Mouse (Mus musculus) cerebral cortex, adult 2 months (tissue): ENCODE data around the gene Tsen2.

Experiments used
- WGBS: fragments of 180-500 bp; shearing (Covaris S2); methylation state at CpG from one replicate; pipeline ENCODE4 v1.1.7; 2018; 5-methylcytosine and 5-hydroxymethylcytosine counted together

Gene Tsen2

GRCm38 (mm10) chr6:115538645-115539429, 5.6 kb upstream of the Tsen2 start:
- WGBS, result 20% methylated on average over 26 of the region's 26 CpGs

DNA sequence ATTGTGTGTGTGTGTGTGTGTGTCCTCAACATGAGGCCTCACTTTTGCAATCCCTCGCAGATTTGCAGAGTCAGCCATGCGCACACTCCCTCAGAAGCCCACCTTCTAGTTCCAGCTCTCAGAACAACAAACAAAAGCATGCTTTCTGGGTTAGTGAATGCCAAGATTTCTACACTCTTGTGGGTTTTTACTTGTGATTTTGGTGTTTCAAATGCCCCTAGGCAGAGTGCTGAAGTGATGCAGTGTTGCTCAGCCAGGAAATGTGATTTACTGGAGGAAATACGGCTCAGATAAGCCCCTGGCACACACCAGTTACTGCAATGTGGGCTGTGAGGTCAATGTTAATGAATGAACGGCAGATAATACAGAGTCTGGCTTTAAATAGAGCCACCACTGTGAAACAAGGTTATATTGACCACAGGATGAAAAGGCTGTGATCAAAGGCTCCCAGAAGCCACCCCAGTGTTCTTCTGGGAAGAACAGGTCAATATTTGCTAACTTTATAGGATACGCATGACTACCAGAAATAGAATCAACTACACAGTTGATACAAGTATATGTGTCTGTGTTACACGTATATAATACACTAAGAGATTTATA, 2.7 kb upstream of the Tsen2 start:
- WGBS, result 55% methylated on average over 6 of the region's 6 CpGs

GRCm38 (mm10) chr6:115542341-115542740, 2.1 kb upstream of the Tsen2 start:
- 35% methylated on average over 3 of the region's 3 CpGs for WGBS

DNA sequence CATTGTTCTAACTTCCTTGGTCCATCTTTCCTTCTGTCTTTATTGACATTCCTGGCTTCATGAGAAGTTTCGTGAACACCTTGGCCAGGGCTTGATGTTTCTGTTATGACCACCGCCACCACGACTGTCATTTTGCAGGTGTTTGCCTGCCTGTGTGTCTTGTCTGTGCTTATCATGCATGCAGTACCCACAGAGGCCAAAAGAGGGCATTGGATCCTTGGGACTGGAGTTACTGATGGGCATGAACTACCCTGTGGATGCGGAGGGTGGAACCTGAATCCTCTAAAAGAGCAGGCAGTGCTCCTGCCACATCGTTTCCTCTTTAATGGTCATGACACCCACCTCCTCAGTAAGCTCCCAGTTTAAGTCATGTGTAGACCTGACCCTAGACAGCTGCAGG, 1.8 kb downstream of the Tsen2 start:
- WGBS, result 86% methylated on average over 5 of the region's 5 CpGs

DNA sequence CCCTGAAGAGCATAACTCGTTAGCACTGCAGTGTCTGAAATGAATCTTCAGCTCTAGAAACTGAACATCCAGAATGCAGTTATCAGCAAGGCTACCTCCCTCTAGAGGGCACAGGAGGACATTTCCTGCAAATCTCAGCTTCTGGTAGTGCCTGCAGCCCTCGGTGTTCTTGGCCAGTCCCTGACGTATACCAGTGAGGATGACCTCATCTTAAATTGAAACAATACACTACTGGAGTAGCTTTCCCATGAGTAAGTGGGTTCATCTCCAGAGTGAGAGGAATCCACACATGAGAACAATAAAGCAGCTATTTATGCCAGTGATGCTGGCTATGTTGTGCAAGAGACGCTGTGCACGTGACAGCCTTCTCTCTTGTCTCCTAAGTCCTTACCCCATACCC, 11.0 kb downstream of the Tsen2 start:
- WGBS, result 49% methylated on average over 5 of the region's 5 CpGs

- WGBS, result 99% methylated on average over 2 of the region's 2 CpGs
Measured at GRCm38 (mm10) chr6:115558176-115558575, 13.7 kb downstream of the Tsen2 start.

GRCm38 (mm10) chr6:115559651-115560632, 15.5 kb downstream of the Tsen2 start:
- 82% methylated on average over 21 of the region's 21 CpGs for WGBS

DNA sequence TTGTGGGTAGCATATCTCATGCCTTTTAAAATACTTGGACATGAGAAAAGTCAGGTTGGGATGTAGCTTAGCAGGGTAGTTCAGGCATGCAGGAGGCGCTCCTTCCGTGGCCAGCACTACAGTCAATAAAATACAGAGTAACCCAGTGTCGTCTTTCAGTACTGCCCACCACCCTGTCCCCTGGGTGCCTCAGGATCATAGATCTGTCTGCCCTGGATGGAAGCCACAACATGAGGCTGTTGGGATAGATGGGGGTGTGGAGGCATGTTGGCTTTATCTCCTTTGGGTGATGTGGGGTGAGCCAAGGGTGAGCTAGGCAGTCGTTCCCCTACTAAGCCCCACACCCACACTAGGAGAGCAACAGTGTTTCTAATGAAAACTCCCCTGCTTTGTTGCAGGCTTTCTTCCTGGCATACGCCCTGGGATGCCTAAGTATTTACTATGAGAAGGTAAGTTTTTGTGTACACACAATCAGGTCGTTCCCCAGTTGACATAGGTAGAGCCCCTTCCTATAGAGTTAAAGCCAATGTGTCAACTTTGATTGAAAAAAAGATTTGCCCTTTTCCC, 21.1 kb downstream of the Tsen2 start:
- WGBS, result 95% methylated on average over 6 of the region's 6 CpGs

DNA sequence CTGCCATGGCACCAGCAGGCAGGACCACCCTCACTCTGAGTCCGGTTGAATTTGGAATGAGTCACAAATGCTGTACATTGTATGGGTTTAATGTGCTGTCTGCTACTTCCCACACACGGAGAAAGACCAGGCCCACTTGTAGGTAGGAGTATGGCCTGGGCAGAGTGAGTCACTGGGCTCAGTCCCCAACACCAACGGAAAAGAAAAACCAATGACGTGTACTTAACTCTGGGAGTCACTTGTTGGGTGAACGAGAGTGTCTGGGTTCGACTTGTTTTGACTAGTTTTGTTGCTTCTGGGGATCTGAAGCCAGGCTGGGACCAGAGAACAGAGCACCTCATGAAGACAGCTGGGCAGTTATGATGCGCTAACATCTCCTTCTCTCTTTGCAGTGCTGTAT, 29.7 kb downstream of the Tsen2 start:
- WGBS, result 69% methylated on average over 7 of the region's 7 CpGs

- WGBS, result 88% methylated on average over 5 of the region's 5 CpGs
Measured at GRCm38 (mm10) chr6:115577407-115577806, 32.9 kb downstream of the Tsen2 start.

DNA sequence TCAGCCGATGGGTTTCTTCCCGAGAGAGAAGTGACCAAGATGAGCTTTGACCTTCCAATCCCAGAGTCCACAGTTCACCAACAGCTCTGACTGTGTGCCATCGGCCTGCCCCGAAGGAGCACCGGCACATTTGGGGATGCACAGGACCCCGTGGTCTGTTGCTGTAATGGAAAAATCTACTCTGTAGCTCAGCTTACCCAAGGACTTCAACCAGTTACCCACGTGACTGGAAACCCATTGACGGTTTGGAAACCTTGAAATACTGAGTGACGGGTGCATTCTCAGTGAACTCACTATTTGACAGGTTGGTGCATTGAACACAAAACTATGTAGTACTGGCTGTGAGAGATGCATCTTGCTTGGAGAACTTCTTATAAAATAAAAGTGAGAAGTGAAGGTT, 33.5 kb downstream of the Tsen2 start:
- 85% methylated on average over 9 of the region's 9 CpGs for WGBS

DNA sequence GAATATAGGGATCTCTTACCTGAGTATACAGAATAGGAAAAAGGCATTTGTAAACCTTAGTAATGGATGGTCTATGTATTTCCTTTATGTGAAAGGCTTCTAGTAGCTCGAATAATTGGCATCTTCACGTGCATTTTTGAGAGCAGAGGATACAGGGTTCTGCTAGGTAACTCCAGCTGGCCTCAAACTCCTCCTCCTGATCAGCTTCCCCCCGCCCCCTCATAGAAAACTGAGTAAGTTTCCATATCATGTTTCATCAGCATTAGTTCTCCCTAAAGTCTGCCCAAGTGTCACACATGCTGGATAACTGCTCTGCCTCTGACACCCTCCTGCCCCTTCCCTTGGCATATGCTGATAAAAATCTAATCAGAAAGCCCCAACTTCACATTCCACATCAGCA, 36.3 kb downstream of the Tsen2 start:
- WGBS, result 80% methylated on average over 3 of the region's 3 CpGs

GRCm38 (mm10) chr6:115582328-115583115, 38.1 kb downstream of the Tsen2 start:
- 84% methylated on average over 10 of the region's 10 CpGs for WGBS

GRCm38 (mm10) chr6:115583430-115584125, 39.1 kb downstream of the Tsen2 start:
- 87% methylated on average over 6 of the region's 6 CpGs for WGBS

- 72% methylated on average over 3 of the region's 3 CpGs for WGBS
Measured at GRCm38 (mm10) chr6:115584176-115584575, 39.7 kb downstream of the Tsen2 start.

GRCm38 (mm10) chr6:115586321-115586720, 41.9 kb downstream of the Tsen2 start:
- 82% methylated on average over 10 of the region's 10 CpGs for WGBS

DNA sequence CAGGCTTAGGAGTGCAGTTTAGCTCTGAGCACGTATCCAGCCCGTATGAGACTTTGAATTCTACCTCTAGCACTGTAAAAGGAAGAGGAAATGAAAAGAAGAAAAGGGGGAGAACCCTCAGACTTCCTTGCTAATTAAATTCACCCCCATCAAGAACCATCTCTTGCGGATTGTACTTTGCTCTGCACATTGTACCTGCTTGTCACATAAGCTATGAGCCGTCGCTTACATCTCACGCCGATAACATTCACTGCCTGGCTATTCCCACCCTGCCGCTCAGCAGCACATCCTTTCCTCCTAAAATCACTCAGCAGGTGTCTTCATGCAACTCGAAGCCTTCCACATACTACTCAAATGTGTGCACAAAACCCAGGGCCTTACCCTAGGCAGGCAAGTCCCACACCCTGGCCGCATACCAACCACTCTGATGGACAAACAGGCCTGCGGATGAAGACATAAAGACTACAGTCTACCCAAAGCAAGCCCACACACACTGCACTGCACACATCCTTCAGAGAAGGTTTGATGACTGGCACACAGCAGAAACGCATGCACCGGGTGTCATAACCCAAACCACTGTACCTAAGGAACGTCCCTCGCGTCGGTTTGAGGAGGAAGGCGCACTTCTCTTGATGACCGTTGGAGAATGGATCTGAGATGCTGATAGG, 47.4 kb downstream of the Tsen2 start:
- 89% methylated on average over 19 of the region's 19 CpGs for WGBS

GRCm38 (mm10) chr6:115592458-115592857, 48.0 kb downstream of the Tsen2 start, which contains the start of gene Mkrn2os:
Mkrn2os (minus strand) TSS chr6:115592576.
- WGBS, result 59% methylated on average over 5 of the region's 5 CpGs

DNA sequence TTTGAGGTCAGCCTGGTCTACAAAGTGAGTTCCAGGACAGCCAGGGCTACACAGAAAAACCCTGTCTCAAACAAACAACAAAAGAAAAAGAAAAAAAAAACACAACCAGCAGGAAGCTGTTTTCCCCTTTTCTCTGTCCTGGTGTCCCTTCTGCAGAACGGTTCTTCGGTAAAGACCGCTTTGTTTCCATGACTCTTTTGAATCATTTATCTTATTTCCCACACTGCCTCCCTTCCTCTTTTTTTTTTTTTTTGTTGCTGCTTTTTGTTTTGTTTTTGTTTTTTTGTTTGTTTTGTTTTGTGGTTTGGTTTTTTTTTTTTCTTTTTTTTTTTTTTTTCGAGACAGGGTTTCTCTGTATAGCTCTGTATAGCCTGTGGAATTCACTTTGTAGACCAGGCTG, 48.8 kb downstream of the Tsen2 start:
- WGBS, result 72% methylated on average over 4 of the region's 4 CpGs

DNA sequence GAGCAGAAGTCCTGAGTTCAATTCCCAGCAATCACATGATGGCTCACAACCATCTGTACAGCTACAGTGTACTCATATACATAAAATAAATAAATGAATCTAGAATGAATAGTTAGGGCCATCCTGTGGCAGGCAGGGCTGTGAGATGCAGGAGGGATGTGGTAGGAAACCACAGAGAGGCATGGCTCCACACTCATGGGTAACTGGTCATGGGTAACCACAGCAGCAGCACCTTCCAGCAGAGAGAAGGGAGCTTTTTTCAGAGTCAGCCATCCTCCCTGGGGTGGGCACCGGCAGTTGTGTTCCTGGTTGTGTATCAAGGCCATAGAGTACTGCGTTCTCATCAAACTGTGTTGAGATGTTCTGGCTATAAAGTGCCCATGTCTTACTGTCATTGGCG, 50.0 kb downstream of the Tsen2 start:
- 87% methylated on average over 3 of the region's 3 CpGs for WGBS
